Mouse (Mus musculus) neural tube, embryonic 15.5 days (tissue): ENCODE results near the gene 1700025B11Rik. TPM values are rescaled to one million over a fixed set of nuclear protein-coding genes. Genes with fewer than 3 reads are reported as not detected.
"Not testable (repeated sequence)": the region's sequence is repeated elsewhere in the genome, so short reads cannot be mapped to it uniquely, and the experiment has no call there.

ENCODE experiments used
- ATAC-seq: fragments of 200-750 bp; cut with Nextera tagmentation; 2 replicates; pipeline ENCODE4 v1.8.0; 2017; ENCODE audit warnings: mild to moderate bottlenecking, moderate TSS enrichment, moderate library complexity; ENCODE audit not compliant: low FRiP score
- H3K27ac ChIP-seq: fragments of 300-500 bp; sonication (generic); replicated peaks from 2 replicates; pipeline ENCODE4 v1.5.1; 2015; ENCODE audit warnings: mild to moderate bottlenecking, inconsistent platforms
- H3K27me3 ChIP-seq: fragments of 300-500 bp; sonication (generic); replicated peaks from 2 replicates; pipeline ENCODE4 v1.6.1; 2015; ENCODE audit warnings: inconsistent platforms
- H3K36me3 ChIP-seq: fragments of 300-500 bp; sonication (generic); 2 replicates; pipeline ENCODE4 v1.6.1; 2015; ENCODE audit warnings: inconsistent platforms
- H3K4me1 ChIP-seq: fragments of 300-500 bp; sonication (generic); 2 replicates; pipeline ENCODE4 v1.6.1; 2015; ENCODE audit warnings: inconsistent platforms
- H3K4me2 ChIP-seq: fragments of 300-500 bp; sonication (generic); 2 replicates; pipeline ENCODE4 v1.6.1; 2015; ENCODE audit warnings: inconsistent platforms, mild to moderate bottlenecking, moderate library complexity
- H3K4me3 ChIP-seq: fragments of 300-500 bp; sonication (generic); replicated peaks from 2 replicates; pipeline ENCODE4 v1.5.1; 2015; ENCODE audit warnings: mild to moderate bottlenecking, inconsistent platforms
- H3K9ac ChIP-seq: fragments of 300-500 bp; sonication (generic); replicated peaks from 2 replicates; pipeline ENCODE4 v1.6.1; 2015; ENCODE audit warnings: mild to moderate bottlenecking, inconsistent platforms
- H3K9me3 ChIP-seq: fragments of 300-500 bp; sonication (generic); replicated peaks from 2 replicates; pipeline ENCODE4 v1.6.1; 2016; ENCODE audit warnings: inconsistent platforms
- WGBS: fragments of 180-500 bp; shearing (Covaris S2); methylation state at CpG from one replicate; pipeline ENCODE4 v1.1.7; 2015; ENCODE audit warnings: mixed read lengths; 5-methylcytosine and 5-hydroxymethylcytosine counted together
- polyA plus RNA-seq: library from polyadenylated mRNA; unstranded; fragments of >200 nt; fragmentation: Nextera tagmentation; extraction: Ambion mirVana; gene quantifications from 2 replicates; pipeline ENCODE4 v1.2.1, GENCODE M21; 2015

Gene 1700025B11Rik
- polyA plus RNA-seq, 1 experiment from 2014 or later, result not detected

DNA sequence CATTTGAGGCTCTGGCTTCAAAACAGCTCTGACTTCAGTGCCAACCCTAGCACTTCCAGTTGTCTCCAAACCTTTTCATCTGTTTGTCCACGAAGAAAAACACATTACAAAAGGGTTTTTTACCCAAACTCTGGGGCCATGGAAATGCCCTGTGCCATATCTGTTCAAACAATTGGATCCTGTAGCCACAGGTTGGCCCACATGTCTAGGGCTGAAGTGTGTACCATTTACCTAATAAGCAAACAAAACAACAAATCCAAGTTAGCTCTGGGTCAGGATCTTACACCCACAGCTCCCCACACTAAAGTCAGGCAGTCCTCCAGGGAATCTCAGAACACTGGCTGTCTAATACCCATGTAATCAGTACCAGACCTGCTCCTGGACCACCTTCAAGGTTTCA lies 22.5 kb downstream of the 1700025B11Rik start:
- H3K4me3 ChIP-seq, H3K9ac ChIP-seq, H3K9me3 ChIP-seq, ATAC-seq, H3K4me2 ChIP-seq, H3K27me3 ChIP-seq, H3K4me1 ChIP-seq, H3K36me3 ChIP-seq, H3K27ac ChIP-seq: not testable (repeated sequence)
- 48% methylated on average over 1 of the region's 1 CpGs for WGBS

DNA sequence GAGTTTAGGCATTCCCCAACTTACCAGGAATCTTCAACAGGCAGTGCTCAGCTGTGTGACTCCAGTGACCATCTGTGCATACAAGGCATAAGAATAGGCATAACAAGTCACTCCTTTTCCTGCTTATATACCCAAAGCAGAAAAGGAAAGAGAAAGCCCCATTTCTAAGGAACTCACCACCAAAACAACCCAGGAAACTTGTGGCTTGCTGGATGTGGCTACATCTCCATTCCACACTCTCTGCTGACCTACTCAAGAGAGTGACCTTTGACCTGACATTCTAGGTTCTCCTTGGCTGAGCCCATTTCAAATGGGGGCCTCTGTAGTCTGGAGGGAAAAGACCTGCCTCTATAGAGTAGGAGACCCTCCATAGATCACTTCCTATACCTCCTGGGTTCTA lies 28.5 kb downstream of the 1700025B11Rik start, which contains the start of gene Apol7c:
TSS of gene Apol7c (minus strand) at position 101 of the 400 bp plus-strand sequence.
- ATAC-seq, result no peak
- Histone ChIP-seq H3K36me3 (no peaks in the 10 kb centered on the region), H3K9ac (no peak within 1 kb of the TSS), H3K9me3 (no peaks in the 10 kb centered on the region), H3K27me3 (no peaks in the 10 kb centered on the region), H3K4me2 (no peak within 1 kb of the TSS), H3K4me3 (no peak within 1 kb of the TSS), H3K4me1 (no peaks in the 10 kb centered on the region), H3K27ac (no peak within 1 kb of the TSS)

DNA sequence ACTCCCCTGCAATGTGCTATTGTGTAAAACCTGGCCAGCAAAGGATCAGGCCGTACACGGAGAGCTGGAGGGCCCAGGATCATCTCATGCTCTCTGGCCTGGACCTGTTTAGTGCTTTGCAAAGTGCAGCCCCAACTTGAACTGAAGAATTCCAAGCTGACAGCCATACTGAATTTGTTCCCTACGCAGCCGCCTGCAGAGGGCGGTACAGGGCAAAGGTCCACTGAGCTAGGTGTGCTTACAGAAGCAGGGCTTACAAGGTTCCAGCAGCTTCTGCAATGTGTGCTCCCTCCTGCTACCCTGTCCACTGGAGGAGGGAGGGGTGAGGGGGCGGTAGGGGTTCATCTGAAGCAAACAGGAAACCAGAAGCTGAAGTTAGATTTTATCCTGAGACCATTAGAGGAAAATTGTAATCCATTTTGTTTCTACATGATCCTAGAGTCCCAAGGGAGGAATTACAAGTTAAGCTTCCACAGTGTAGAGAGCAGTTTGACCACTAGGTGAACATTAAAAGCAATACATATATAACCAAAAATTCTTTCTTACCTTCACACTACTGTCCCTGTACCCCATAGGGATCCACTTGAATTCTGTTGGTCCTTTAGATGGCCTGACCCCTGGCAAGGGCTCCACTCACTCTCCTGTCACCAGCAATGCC lies 38.4 kb downstream of the 1700025B11Rik start:
- not testable (repeated sequence) for H3K4me1 ChIP-seq, H3K27me3 ChIP-seq, H3K9ac ChIP-seq, H3K9me3 ChIP-seq, H3K27ac ChIP-seq, H3K36me3 ChIP-seq, H3K4me2 ChIP-seq, H3K4me3 ChIP-seq, ATAC-seq
- WGBS, result 22% methylated on average over 6 of the region's 6 CpGs

DNA sequence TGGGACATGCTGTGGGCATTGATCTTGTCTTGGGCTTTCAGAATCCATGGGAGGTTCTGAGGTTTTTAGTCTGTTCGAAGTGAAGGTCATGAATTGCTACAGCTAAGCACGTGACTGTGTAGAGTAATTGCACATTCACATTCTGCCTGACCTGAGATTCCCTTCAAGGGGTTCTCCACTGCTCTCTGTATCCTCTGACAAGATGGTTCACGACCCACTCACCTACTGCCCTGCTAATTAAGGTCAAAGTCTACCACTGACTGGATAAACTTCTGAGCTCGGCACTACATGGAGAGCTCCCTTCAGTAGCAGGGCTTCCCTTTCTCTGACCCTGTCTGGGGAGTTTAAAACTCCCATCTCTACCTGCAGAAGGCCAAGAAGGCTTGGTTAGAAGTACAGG lies 41.1 kb downstream of the 1700025B11Rik start:
- H3K27me3 ChIP-seq, H3K4me2 ChIP-seq, H3K4me3 ChIP-seq, ATAC-seq, H3K36me3 ChIP-seq, H3K27ac ChIP-seq, H3K9ac ChIP-seq, H3K9me3 ChIP-seq, H3K4me1 ChIP-seq: not testable (repeated sequence)
- WGBS, result 79% methylated on average over 4 of the region's 4 CpGs

Other genes starting within 250 kb of the 1700025B11Rik start
- 0.19 TPM in 1 of 2 replicates, not detected in the other for gene Apol7a, start 162.8 kb downstream of the 1700025B11Rik start, polyA plus RNA-seq
- gene Apol9a, start 150.8 kb downstream of the 1700025B11Rik start, polyA plus RNA-seq, result 0.28 and 0.37 TPM in 2 replicates
- gene Apol7b, start 114.4 kb downstream of the 1700025B11Rik start, polyA plus RNA-seq, result not detected in 2 replicates
- not detected in 2 replicates for gene Apol10a, start 84.8 kb downstream of the 1700025B11Rik start, polyA plus RNA-seq
- gene Apol11a, start 53.6 kb downstream of the 1700025B11Rik start, polyA plus RNA-seq, result not detected in 2 replicates
- 0.40 TPM in 1 of 2 replicates, not detected in the other for gene Apol7c, start 28.6 kb downstream of the 1700025B11Rik start, polyA plus RNA-seq
- gene Apol10b, start 34.2 kb upstream of the 1700025B11Rik start, polyA plus RNA-seq, result 0.19 TPM in 1 of 2 replicates, not detected in the other
- gene Gm36245, start 37.4 kb upstream of the 1700025B11Rik start, polyA plus RNA-seq, result not detected in 2 replicates
- gene Apol11b, start 81.4 kb upstream of the 1700025B11Rik start, polyA plus RNA-seq, result 0.10 TPM in 1 of 2 replicates, not detected in the other
- 0.65 TPM in 1 of 2 replicates, not detected in the other for gene Apol7e, start 137.0 kb upstream of the 1700025B11Rik start, polyA plus RNA-seq
- gene Apol9b, start 167.1 kb upstream of the 1700025B11Rik start, polyA plus RNA-seq, result 0.17 TPM in 1 of 2 replicates, not detected in the other
- 0.19 and 0.49 TPM in 2 replicates for gene Apol8, start 195.1 kb upstream of the 1700025B11Rik start, polyA plus RNA-seq